In the genomic region with DNA sequence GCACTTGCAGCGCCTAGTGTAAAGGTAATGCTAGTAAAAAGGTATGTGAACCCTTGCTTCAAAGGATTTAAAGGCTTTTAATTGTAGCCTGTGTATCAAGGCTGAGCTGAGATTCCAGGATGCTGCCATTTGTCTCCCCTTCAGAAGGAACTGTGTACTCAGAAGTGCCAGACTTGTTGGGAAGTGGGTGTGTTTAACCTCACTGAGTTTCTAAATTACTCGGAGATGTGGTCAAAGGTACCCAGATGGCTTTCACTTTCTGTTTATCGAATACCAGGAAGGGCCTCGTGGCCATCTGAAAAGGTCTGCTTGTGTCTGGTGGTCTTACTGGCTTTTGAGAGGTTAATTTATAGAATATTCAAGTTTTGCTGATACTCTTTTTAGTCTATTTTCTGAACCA, we compare ENCODE assay signal across 7 mouse cellular contexts. TPM values are rescaled to one million over a fixed set of nuclear protein-coding genes. Genes with fewer than 3 reads are reported as not detected.
DNase-seq lines count a peak whose midpoint lies in the region; ATAC-seq and TF ChIP-seq lines count a peak whose summit lies in the region.

No protein-coding gene starts in this region.

- H3K27me3 ChIP-seq in testis, adult 2 months (ENCODE audit: control insufficient read depth, insufficient read depth, low read length): no peaks in the 10 kb centered on the region
- H3K27me3 ChIP-seq in forebrain, embryonic 13.5 days: no peaks in the 10 kb centered on the region
- no peaks in the 10 kb centered on the region for H3K27me3 ChIP-seq in liver, embryonic 13.5 days
- H3K27me3 ChIP-seq in stomach, embryonic 15.5 days (replicated peaks): no peaks in the 10 kb centered on the region

- no peak for TF ChIP-seq CTCF in testis, adult 2 months (IDR thresholded peaks at IDR 0.05; ENCODE audit: control insufficient read depth, insufficient read depth, insufficient replicate concordance, low read depth, low read length)

- intact Hi-C loops in left cerebral cortex, postnatal 14 days (cut with DNase I): no loop called here

- H3K36me3 ChIP-seq in testis, adult 2 months (ENCODE audit: control insufficient read depth, insufficient read depth, low read length): peaks cover 2% of the 10 kb centered on the region
- H3K36me3 ChIP-seq in forebrain, embryonic 13.5 days (ENCODE audit: poor library complexity, severe bottlenecking): no peaks in the 10 kb centered on the region
- H3K36me3 ChIP-seq in liver, embryonic 13.5 days: no peaks in the 10 kb centered on the region
- H3K36me3 ChIP-seq in stomach, embryonic 15.5 days: no peaks in the 10 kb centered on the region

- ATAC-seq in forebrain, embryonic 13.5 days: no peak
- no peak for ATAC-seq in liver, embryonic 13.5 days (ENCODE audit: low read depth)
- ATAC-seq in stomach, embryonic 15.5 days (ENCODE audit: insufficient read depth, low FRiP score, low read depth): no peak

- WGBS in forebrain, embryonic 13.5 days: 59% methylated on average over 4 of the region's 4 CpGs
- whole genome bisulfite sequencing in liver, embryonic 13.5 days (ENCODE audit: insufficient replicate concordance): 28% methylated on average over 4 of the region's 4 CpGs
- WGBS in stomach, embryonic 15.5 days: 25% methylated on average over 4 of the region's 4 CpGs

- TF ChIP-seq POLR2A in testis, adult 2 months (IDR thresholded peaks at IDR 0.05; ENCODE audit: control insufficient read depth, low read depth, low read length): no peak

- no peaks in the 10 kb centered on the region for H3K9me3 ChIP-seq in forebrain, embryonic 13.5 days (replicated peaks)
- H3K9me3 ChIP-seq in liver, embryonic 13.5 days (replicated peaks): no peaks in the 10 kb centered on the region
- no peaks in the 10 kb centered on the region for H3K9me3 ChIP-seq in stomach, embryonic 15.5 days

- H3K4me2 ChIP-seq in forebrain, embryonic 13.5 days: peak overlapping the region; percentile 98
- peak overlapping the region; percentile 100 for H3K4me2 ChIP-seq in liver, embryonic 13.5 days
- H3K4me2 ChIP-seq in stomach, embryonic 15.5 days: peak overlapping the region; percentile 100

- DNase-seq in testis, postnatal 14 days (ENCODE audit: low spot score): no peak
- DNase-seq in liver, embryonic 13.5 days: no peak
- DNase-seq in cerebellum, adult 18-20 months: no peak
- no peak for DNase-seq in left cerebral cortex, postnatal 14 days (ENCODE audit: low spot score in 2 of 2)

- peak overlapping the region; percentile 88 for H3K4me3 ChIP-seq in testis, adult 2 months (ENCODE audit: control insufficient read depth, low read depth, low read length)
- peak overlapping the region; percentile 92 for H3K4me3 ChIP-seq in forebrain, embryonic 13.5 days
- peak overlapping the region; percentile 94 for H3K4me3 ChIP-seq in liver, embryonic 13.5 days (replicated peaks)
- peak overlapping the region; percentile 85 for H3K4me3 ChIP-seq in stomach, embryonic 15.5 days (replicated peaks)

- peaks cover 5% of the 10 kb centered on the region for H3K4me1 ChIP-seq in testis, adult 2 months (ENCODE audit: control insufficient read depth, insufficient read depth, low read length)
- peaks cover 18% of the 10 kb centered on the region for H3K4me1 ChIP-seq in forebrain, embryonic 13.5 days
- H3K4me1 ChIP-seq in liver, embryonic 13.5 days (replicated peaks): peaks cover 54% of the 10 kb centered on the region
- peaks cover 10% of the 10 kb centered on the region for H3K4me1 ChIP-seq in stomach, embryonic 15.5 days

- no peak overlapping the region for H3K27ac ChIP-seq in testis, adult 2 months (ENCODE audit: control insufficient read depth, insufficient read depth, low read depth, low read length)
- no peak overlapping the region for H3K27ac ChIP-seq in forebrain, embryonic 13.5 days
- no peak overlapping the region for H3K27ac ChIP-seq in liver, embryonic 13.5 days
- no peak overlapping the region for H3K27ac ChIP-seq in stomach, embryonic 15.5 days

- peak overlapping the region; percentile 95 for H3K9ac ChIP-seq in forebrain, embryonic 13.5 days
- peak overlapping the region; percentile 94 for H3K9ac ChIP-seq in liver, embryonic 13.5 days
- H3K9ac ChIP-seq in stomach, embryonic 15.5 days: no peak overlapping the region

RNA-seq across cellular contexts. Expression of gene Rnf19b, which starts 1.9 kb away (rescaled TPM):
- polyA plus RNA-seq in testis, adult 2 months (2012; rRNA removed): 515 and 590 TPM in 2 replicates
- 12.9 and 15.2 TPM in 2 replicates for polyA plus RNA-seq in forebrain, embryonic 13.5 days (2015; fragmentation: Nextera tagmentation; extraction: Ambion mirVana)
- polyA plus RNA-seq in liver, embryonic 13.5 days (2015; fragmentation: Nextera tagmentation; extraction: Ambion mirVana): 4.8 and 5.9 TPM in 2 replicates
- polyA plus RNA-seq in stomach, embryonic 15.5 days (2015; fragmentation: Nextera tagmentation; extraction: Ambion mirVana): 7.2 and 7.6 TPM in 2 replicates
- total RNA-seq in left cerebral cortex, postnatal 14 days (2021): 10 to 100 TPM; 60.8 to 63.5 TPM

RNA-seq across cellular contexts. Expression of gene Tmem54, which starts 45.4 kb away (rescaled TPM):
- 0.42 and 2.4 TPM in 2 replicates for polyA plus RNA-seq in testis, adult 2 months (2012; rRNA removed)
- polyA plus RNA-seq in forebrain, embryonic 13.5 days (2015; fragmentation: Nextera tagmentation; extraction: Ambion mirVana): not detected in 2 replicates
- polyA plus RNA-seq in liver, embryonic 13.5 days (2015; fragmentation: Nextera tagmentation; extraction: Ambion mirVana): 1.9 and 2.1 TPM in 2 replicates
- polyA plus RNA-seq in stomach, embryonic 15.5 days (2015; fragmentation: Nextera tagmentation; extraction: Ambion mirVana): 47.7 and 56.2 TPM in 2 replicates
- not detected for total RNA-seq in left cerebral cortex, postnatal 14 days (2021)

Comparison
In these comparisons a context has a peak if more than half of its experiments do, and no peak if none do; other contexts are left out.
1. RNA of gene Rnf19b, which starts 1.9 kb away (polyA plus RNA-seq): 515 to 590 TPM in testis, adult 2 months; 12.9 to 15.2 TPM in forebrain, embryonic 13.5 days, 7.2 to 7.6 TPM in stomach, embryonic 15.5 days and 4.8 to 5.9 TPM in liver, embryonic 13.5 days; every median in the first group is over 10 times any median in the second.
2. RNA of gene Tmem54, which starts 45.4 kb away (polyA plus RNA-seq): 47.7 to 56.2 TPM in stomach, embryonic 15.5 days; 1.9 to 2.1 TPM in liver, embryonic 13.5 days, 0.42 to 2.4 TPM in testis, adult 2 months and not detected in forebrain, embryonic 13.5 days; every median in the first group is over 10 times any median in the second.
3. Peak in every context shown above with its lines, with median percentiles within 50 percentile points of each other: H3K4me3 ChIP-seq and H3K4me2 ChIP-seq.